Mouse (Mus musculus): ENCODE data around the gene Pus3.

- TF ChIP-seq CTCF (IDR thresholded peaks at IDR 0.05; ENCODE audit: control insufficient read depth, insufficient read depth, insufficient read length) (no peak), MYOD1 (IDR thresholded peaks at IDR 0.05; ENCODE audit: control insufficient read depth, insufficient read length, low read depth) (no peak), USF1 (IDR thresholded peaks at IDR 0.05; ENCODE audit: low read depth) (no peak)
Measured at GRCm38 (mm10) chr9:35513900-35514299, 44.5 kb upstream of the Pus3 start.

Data from C2C12 (cell line).